Mouse (Mus musculus): ENCODE measurements around the gene Sh3bp5.

Gene Sh3bp5

DNA sequence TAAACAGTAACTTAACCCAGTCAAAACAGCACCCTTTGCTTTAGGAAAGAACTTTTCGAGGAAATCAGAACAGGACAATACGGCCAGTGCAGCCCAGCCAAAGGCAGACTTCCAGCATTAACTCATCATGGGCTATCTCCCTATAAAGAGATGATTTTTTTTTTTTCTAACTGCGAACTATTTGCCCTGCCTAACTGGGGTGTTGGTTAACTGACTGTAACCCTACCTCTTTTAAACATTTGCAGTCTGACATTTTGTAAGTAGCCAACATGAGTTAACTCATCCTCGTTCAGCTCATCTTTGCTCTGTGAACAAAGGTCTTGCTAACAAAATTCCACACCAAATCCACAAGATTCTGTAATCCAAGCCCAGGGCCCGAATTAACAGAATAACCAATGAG lies 1.5 kb downstream of the Sh3bp5 start:
- no peak for DNase-seq (ENCODE audit: extremely low read depth, insufficient read length, low spot score)

GRCm38 (mm10) chr14:31433851-31434360 lies 2.0 kb downstream of the Sh3bp5 start:
- DNase-seq (ENCODE audit: extremely low read depth, insufficient read length, low spot score) = no peak

DNA sequence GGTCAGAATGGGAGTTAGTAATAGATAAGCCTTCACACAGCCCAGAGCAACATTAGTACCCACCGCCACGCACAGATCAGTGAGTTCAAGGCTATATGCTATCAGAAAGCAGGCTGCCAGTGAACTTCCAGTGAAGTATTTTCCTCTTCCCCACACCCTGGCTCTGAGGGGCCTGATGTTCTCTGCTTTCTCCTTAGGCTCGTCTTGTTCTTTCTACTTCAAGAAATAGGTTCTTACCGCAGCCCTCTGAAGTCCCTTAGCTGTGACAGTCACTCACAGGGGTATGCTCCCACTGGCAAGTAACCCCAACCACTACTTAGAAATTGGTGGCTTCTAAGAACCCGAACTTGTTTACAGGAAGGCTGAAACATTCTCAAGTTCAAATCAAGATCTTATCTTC lies 2.8 kb downstream of the Sh3bp5 start:
- DNase-seq (ENCODE audit: extremely low read depth, insufficient read length, low spot score) = no peak

GRCm38 (mm10) chr14:31432424-31432823 lies 3.5 kb downstream of the Sh3bp5 start:
- no peak for DNase-seq (ENCODE audit: extremely low read depth, insufficient read length, low spot score)

DNA sequence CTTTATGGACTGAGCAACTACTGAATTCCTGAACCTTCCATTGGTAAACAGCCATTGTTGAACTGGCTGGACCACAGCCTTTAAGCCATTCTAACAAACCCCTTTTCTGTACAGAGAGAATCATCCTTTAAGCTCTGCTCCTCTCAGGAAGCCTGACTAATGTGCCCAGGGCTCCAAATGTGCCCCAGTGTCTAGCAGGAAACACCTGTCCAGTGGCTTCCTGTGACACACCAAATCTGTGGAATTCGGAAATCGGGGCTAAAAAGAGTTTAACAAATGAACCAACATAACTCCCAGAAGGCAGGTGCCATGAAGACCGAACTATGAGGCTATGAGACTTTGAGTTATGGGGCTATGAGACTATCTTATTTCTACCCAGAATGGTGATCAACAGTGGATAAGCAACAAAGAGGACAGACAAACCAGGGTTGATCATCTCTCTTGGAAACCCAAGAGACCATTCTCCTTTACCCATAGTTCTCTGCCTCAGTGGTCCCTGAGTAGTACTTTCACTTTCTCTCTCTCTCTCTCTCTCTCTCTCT lies 4.0 kb downstream of the Sh3bp5 start:
- no peak for DNase-seq (ENCODE audit: extremely low read depth, insufficient read length, low spot score)

- DNase-seq (ENCODE audit: extremely low read depth, insufficient read length, low spot score) = no peak
These were observed 6.9 kb downstream of the Sh3bp5 start for GRCm38 (mm10) chr14:31429004-31429395.

DNA sequence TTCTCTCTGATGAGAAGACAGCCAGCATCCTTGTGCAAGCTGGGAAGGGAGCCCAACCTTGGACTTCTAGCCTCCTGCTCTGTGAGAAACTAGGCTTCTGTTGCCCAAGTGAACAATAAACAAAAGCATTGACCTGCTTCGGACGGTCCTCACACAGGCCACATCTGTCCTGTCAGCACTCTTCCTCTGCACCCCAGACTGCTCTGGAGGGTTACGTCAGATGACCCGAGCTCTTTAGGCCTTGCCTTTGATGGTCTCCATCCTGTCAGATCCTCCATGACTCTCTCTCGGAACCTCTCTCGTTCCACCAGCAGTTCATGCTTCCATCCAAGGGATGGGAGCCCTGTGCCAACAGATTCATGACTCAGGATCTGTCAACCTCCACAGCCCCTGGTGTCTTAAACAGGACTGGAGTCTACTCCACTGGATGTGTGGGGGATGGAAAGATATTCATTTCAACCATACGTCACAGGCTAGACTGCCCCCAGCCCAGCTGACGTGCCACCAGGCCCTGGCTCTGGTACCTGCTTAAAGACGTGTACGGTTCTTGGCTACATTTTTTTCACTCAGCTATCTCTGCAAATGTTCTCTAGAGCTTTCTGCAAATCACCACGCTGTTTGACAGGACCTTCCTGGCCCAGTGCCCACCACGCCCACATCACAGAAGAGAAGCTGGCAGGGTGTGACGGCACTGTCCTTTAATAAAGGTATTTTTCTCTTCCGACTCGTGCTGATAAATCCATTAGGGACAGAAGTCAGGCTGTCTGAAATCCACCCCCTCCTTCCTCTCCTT lies 7.5 kb downstream of the Sh3bp5 start:
- DNase-seq (ENCODE audit: extremely low read depth, insufficient read length, low spot score) = no peak

GRCm38 (mm10) chr14:31422961-31423791 lies 12.7 kb downstream of the Sh3bp5 start:
- peak; percentile 27 for DNase-seq (ENCODE audit: extremely low read depth, insufficient read length, low spot score)

DNA sequence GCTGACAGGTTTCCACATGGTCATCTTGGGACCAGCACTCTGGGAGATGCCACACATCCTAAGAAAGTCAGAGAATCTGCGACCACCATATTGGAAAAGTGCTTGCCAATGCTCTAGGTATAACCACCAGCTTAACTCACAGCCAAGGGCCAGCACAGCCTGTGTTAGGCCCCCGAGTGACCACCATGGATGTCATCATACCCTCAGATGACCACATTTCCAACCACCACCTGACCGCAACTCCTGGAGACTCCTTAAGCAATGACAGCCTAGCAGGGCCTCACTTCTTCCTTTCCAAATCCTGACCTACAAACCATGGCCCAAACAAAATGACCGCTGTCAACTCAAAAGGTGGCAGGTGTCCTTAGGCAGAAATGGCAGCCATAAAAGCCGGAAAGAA lies 13.5 kb downstream of the Sh3bp5 start:
- DNase-seq (ENCODE audit: extremely low read depth, insufficient read length, low spot score) = no peak

DNA sequence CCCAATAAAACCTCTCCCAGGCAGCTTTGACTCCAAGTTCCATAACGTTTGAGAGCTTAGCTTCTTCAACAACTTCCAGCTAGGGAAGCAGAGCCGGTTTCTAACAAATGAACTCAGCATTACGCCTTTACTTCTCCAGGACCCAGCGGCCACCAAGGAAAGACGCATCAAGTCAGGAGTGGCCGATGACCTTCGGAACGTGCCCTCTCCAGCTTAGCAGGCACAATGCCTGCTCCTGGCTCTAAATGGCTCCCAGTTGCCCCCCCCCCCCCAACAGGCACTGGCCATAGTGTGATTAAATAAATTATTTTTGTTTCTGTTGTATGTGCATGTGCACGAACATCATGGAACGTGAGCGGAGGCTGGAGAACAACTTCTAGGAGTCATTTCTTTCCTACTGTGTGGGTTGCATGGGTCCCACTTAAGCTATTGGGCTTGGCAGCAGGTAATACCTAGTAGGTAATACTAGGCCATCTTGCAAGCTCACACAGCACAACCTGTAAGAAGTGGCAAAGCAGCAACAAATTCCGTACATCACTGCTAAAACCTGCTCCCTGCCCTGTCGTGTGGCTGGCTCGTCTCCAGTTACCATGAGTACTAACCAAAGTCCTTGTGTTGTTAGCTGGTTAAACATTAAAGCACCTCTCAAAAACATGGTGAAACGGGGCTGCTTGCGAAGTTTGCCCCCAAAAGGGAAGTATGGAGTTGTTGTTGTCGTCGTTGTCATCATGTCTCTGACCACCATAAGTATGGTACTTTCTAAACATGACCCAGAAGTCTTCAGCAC lies 14.2 kb downstream of the Sh3bp5 start:
- DNase-seq (ENCODE audit: extremely low read depth, insufficient read length, low spot score) = no peak

- no peak for DNase-seq (ENCODE audit: extremely low read depth, insufficient read length, low spot score)
These were observed 14.9 kb downstream of the Sh3bp5 start for GRCm38 (mm10) chr14:31420985-31421384.

DNA sequence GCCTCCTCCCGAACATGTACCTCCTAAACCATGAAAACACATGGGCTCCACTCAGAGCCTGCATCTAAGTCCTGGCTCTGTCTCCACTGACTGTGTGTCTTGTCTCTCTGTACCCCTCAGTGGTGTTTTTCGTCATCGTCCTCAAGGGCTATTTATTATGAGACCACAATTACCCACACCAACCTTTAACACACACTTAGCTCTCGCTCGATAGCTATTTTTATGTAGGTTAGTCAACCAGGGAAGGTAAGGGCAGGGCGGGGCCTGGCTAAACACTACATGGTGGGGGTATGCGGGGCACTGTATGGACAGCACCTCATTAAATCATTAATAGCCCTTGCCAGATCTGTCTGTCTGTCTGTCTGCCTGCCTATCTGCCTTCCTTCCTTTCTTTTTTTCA lies 15.3 kb downstream of the Sh3bp5 start:
- DNase-seq (ENCODE audit: extremely low read depth, insufficient read length, low spot score) = no peak

GRCm38 (mm10) chr14:31420135-31420534 lies 15.7 kb downstream of the Sh3bp5 start:
- DNase-seq (ENCODE audit: extremely low read depth, insufficient read length, low spot score) = no peak

DNA sequence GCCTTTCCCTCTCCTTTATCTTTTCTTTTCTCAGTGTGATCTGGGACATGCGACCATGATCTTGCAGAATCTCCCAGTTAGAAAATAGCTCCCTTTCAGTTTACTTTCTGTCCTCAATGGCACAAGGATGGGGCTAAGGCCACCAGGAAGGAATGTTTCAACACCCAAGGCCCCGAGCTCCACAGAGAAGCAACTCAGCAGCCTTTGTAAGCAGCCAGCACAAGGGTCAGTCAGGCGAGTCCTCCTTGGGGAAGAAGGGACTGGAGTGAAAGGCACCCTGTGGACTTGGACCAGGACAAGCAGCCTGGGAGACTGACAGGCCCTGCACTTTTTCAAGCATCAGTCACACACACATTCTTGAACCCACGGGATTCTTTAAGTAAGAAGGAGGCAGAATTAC lies 16.6 kb downstream of the Sh3bp5 start:
- no peak for DNase-seq (ENCODE audit: extremely low read depth, insufficient read length, low spot score)

- DNase-seq (ENCODE audit: extremely low read depth, insufficient read length, low spot score) = no peak
These were observed 18.9 kb downstream of the Sh3bp5 start for GRCm38 (mm10) chr14:31416835-31417549.

DNA sequence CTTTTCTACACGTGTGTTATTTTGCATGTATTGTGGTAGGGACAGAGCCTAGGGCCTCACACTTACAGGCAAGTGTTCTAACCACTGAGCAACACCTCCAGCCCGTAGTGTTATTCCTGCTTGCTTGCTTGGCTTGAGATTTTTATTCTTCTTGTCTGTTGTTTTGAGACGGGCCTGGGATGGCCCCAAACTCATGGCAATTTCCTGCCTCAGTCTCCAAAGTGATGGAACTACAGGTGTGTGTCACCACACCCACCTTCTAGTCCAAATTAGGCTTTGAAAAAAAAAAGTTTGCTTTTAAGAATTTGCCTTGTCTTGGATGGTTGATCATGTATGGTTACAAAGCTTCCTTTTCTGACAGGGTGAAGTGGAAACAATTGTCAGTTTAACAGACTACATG lies 19.5 kb downstream of the Sh3bp5 start:
- DNase-seq (ENCODE audit: extremely low read depth, insufficient read length, low spot score) = no peak

- no peak for DNase-seq (ENCODE audit: extremely low read depth, insufficient read length, low spot score)
These were observed 20.9 kb downstream of the Sh3bp5 start for GRCm38 (mm10) chr14:31414967-31415376.

GRCm38 (mm10) chr14:31414235-31414966 lies 21.5 kb downstream of the Sh3bp5 start:
- no peak for DNase-seq (ENCODE audit: extremely low read depth, insufficient read length, low spot score)

DNA sequence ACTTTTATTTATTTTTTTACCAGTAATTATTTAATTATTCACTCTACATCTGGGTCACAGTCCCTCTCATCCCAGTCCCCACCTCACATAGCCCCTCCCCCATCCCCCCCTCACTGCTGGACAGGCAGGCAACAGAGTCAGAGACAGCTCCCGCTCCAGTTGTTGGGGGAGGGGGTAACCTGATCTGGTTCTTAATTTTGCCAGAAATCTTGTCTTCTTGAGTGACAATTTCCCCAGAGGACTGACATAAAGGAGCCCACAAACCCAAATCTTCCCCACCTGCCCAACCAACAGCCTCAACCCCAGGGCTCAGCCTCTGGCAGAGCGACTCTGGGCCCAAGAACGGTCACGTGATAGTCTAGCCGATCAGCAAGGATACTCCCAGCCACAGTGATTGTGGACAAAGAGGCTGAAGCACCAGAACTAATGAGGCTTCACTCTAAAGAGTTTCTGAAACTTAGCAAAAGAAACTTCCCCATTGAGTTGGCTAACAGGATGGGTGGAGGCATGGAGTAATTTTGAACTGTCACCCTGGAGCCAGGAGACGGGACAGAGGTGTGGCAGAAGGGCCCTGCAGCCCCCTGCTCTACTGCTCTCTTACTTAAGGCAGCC lies 22.3 kb downstream of the Sh3bp5 start:
- DNase-seq (ENCODE audit: extremely low read depth, insufficient read length, low spot score) = no peak
